Mouse (Mus musculus) thymus, adult 2 months (tissue): ENCODE results near the gene Gdf11. TPM values are rescaled to one million over a fixed set of nuclear protein-coding genes. Genes with fewer than 3 reads are reported as not detected.
A peak's percentile ranks its signal among the peaks of the same experiment; 100 is the strongest.

Source experiments
- DNase-seq: peaks from one replicate; pipeline ENCODE4 v3.0.0; 2021
- H3K27ac ChIP-seq: fragments of 200-500 bp; 2 replicates; pipeline ENCODE4 v1.5.1; 2012; ENCODE audit warnings: low read length, control low read depth; ENCODE audit not compliant: control insufficient read depth, insufficient read depth
- H3K27me3 ChIP-seq: fragments of 200-500 bp; 2 replicates; pipeline ENCODE4 v1.6.1; 2012; ENCODE audit warnings: mild to moderate bottlenecking, low read length, moderate library complexity, mixed read lengths; ENCODE audit not compliant: control insufficient read depth, insufficient read depth
- H3K36me3 ChIP-seq: fragments of 200-500 bp; 2 replicates; pipeline ENCODE4 v1.6.1; 2012; ENCODE audit warnings: mild to moderate bottlenecking, low read length, moderate library complexity; ENCODE audit not compliant: control insufficient read depth, insufficient read depth
- H3K4me1 ChIP-seq: fragments of 200-500 bp; replicated peaks from 2 replicates; pipeline ENCODE4 v1.6.1; 2012; ENCODE audit warnings: low read length; ENCODE audit not compliant: control insufficient read depth, insufficient read depth
- H3K4me3 ChIP-seq: fragments of 200-500 bp; 2 replicates; pipeline ENCODE4 v1.5.1; 2012; ENCODE audit warnings: mild to moderate bottlenecking, low read length, control low read depth, moderate library complexity; ENCODE audit not compliant: control insufficient read depth, insufficient read depth
- CTCF ChIP-seq: fragments of 200-500 bp; IDR thresholded peaks from 2 replicates; pipeline ENCODE4 v1.5.1; 2012; ENCODE audit warnings: mild to moderate bottlenecking, control low read depth, low read length, moderate library complexity, borderline replicate concordance; ENCODE audit not compliant: control insufficient read depth, poor library complexity, insufficient read depth; ENCODE audit errors: extremely low read depth
- POLR2A ChIP-seq: fragments of 200-500 bp; IDR thresholded peaks from 2 replicates; pipeline ENCODE4 v1.6.1; 2012; ENCODE audit warnings: mild to moderate bottlenecking, low read length, control low read depth, moderate library complexity; ENCODE audit not compliant: control insufficient read depth, poor library complexity, insufficient read depth; ENCODE audit errors: extremely low read depth
- WGBS: fragments of 180-500 bp; shearing (Covaris S2); methylation state at CpG from one replicate; pipeline ENCODE4 v1.1.7; 2018; 5-methylcytosine and 5-hydroxymethylcytosine counted together
- polyA plus RNA-seq: library from polyadenylated mRNA; depleted of rRNA; stranded (reverse); fragments of >200 nt; gene quantifications from 2 replicates; pipeline ENCODE4 v1.2.3, GENCODE M21; 2012

Gene Gdf11
- polyA plus RNA-seq, 1 experiment: 5.8 TPM

GRCm38 (mm10) chr10:128923935-128924334 is 32.4 kb upstream of the Gdf11 start, which contains the start of gene Bloc1s1:
Bloc1s1 (minus strand) TSS chr10:128924035.
- peak within 1 kb of the TSS; percentile 77 for H3K4me3 ChIP-seq
- no peaks in the 10 kb centered on the region for H3K27me3 ChIP-seq
- H3K36me3 ChIP-seq: no peaks in the 10 kb centered on the region
- DNase-seq: no peak
- H3K4me1 ChIP-seq: peaks cover 15% of the 10 kb centered on the region
- H3K27ac ChIP-seq: no peak within 1 kb of the TSS
- no peak for TF ChIP-seq CTCF
- no peak for TF ChIP-seq POLR2A
- WGBS: 31% methylated on average over 9 of the region's 9 CpGs

GRCm38 (mm10) chr10:128923013-128923691 is 31.6 kb upstream of the Gdf11 start:
- Histone ChIP-seq H3K36me3 (no peaks in the 10 kb centered on the region), H3K4me3 (peak overlapping the region; percentile 77), H3K27me3 (no peaks in the 10 kb centered on the region), H3K27ac (no peak overlapping the region), H3K4me1 (peaks cover 15% of the 10 kb centered on the region)
- peak; percentile 96 for DNase-seq
- 0 out of 2 replicates have a peak, but pooled peaks have one; percentile 16 for TF ChIP-seq CTCF
- TF ChIP-seq POLR2A: peak; percentile 43; the same call in 1 of the 2 replicates
- under 1% methylated on average over 42 of the region's 42 CpGs for WGBS

- H3K27me3 ChIP-seq: no peaks in the 10 kb centered on the region
- peaks cover 15% of the 10 kb centered on the region for H3K4me1 ChIP-seq
- peak within 1 kb of the TSS; percentile 77 for H3K4me3 ChIP-seq
- no peak within 1 kb of the TSS for H3K27ac ChIP-seq
- no peak for DNase-seq
- TF ChIP-seq CTCF: no peak
- TF ChIP-seq POLR2A: no peak
- H3K36me3 ChIP-seq: no peaks in the 10 kb centered on the region
- 69% methylated on average over 1 of the region's 1 CpGs for WGBS
Observed at GRCm38 (mm10) chr10:128922822-128923012, 31.2 kb upstream of the Gdf11 start, which contains the start of gene Rdh5. Rdh5 (minus strand) TSS chr10:128922888.

- no peak for DNase-seq
- no peak overlapping the region for H3K4me3 ChIP-seq
- no peaks in the 10 kb centered on the region for H3K36me3 ChIP-seq
- no peak for TF ChIP-seq CTCF
- TF ChIP-seq POLR2A: no peak
- H3K4me1 ChIP-seq: peaks cover 15% of the 10 kb centered on the region
- H3K27ac ChIP-seq: no peak overlapping the region
- 80% methylated on average over 16 of the region's 16 CpGs for WGBS
- no peaks in the 10 kb centered on the region for H3K27me3 ChIP-seq
Observed at GRCm38 (mm10) chr10:128921883-128922821, 30.6 kb upstream of the Gdf11 start.

DNA sequence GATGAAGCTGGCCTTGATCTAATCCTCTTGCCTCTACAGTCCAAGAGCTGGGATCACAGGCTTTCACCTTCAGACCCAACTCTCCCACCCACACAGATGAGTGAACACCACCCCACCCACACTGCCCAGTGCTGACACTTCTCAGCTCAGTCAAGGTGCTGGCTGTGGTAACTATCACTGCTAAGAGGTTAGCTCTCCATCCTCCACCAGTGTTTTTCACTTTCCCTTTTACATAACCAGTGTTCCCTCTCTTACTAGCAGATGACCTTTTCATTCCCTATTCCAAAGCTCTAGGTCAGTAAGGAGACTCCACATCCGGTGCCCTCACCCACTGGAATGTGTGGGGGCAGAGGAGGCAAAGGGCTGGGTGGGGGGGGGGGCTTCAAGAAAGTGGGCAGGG is 29.7 kb upstream of the Gdf11 start:
- TF ChIP-seq POLR2A: no peak
- Histone ChIP-seq H3K36me3 (no peaks in the 10 kb centered on the region), H3K4me3 (no peak overlapping the region), H3K27me3 (no peaks in the 10 kb centered on the region), H3K27ac (no peak overlapping the region), H3K4me1 (peaks cover 15% of the 10 kb centered on the region)
- 84% methylated on average over 1 of the region's 1 CpGs for WGBS
- no peak for DNase-seq

DNA sequence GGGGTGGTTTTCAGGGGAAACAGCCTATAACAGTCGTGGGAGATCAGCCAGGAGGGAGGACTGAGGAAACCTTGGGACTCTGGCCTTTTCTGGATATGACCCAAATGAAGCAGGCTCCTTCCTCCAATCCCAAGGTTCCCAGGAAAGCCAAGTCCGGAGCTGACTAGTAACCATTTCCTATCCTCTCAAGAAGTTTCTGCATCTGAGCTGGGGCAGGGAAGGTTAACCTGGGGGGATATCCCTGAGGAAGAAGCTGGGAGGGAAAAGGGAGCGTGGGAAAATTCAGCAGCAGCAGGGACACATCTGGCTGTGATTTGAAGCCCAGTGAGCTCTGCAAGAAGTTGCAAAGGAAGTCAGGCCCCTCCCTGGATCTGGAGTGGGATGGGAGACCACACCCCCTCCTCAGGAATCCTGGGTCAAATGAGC is 29.2 kb upstream of the Gdf11 start:
- WGBS: 85% methylated on average over 3 of the region's 3 CpGs
- DNase-seq: no peak
- Histone ChIP-seq H3K4me1 (peaks cover 15% of the 10 kb centered on the region), H3K27ac (no peak overlapping the region), H3K27me3 (no peaks in the 10 kb centered on the region), H3K36me3 (no peaks in the 10 kb centered on the region), H3K4me3 (no peak overlapping the region)
- TF ChIP-seq POLR2A (no peak), CTCF (no peak)
